Mouse (Mus musculus): ENCODE data around the gene Gm9837. TPM values are rescaled to one million over a fixed set of nuclear protein-coding genes. Genes with fewer than 3 reads are reported as not detected.

The Gm9837 gene
- total and polyA plus RNA-seq, 3 experiments: not detected

GRCm38 (mm10) chr11:53495417-53495816 lies 25.1 kb upstream of the Gm9837 start:
- no peak overlapping the region for H3K4me3 ChIP-seq (replicated peaks in 1 of 3; ENCODE audit: low read depth in 2 of 3, low read length in 2 of 3, poor library complexity in 1 of 3)
- in situ Hi-C loops (cut with MboI; ENCODE audit: low pct_ligation_motif_present, low pct_unique_long_range_greater_than_20kb, low sequenced_read_pairs): no loop called here
- dilution Hi-C loops (cut with MboI; ENCODE audit: extremely low pct_ligation_motif_present, extremely low pct_unique_long_range_greater_than_20kb, low sequenced_read_pairs): no loop called here
- peak overlapping the region; percentile 24 for H3K9ac ChIP-seq (ENCODE audit: insufficient read depth, low read depth)
- DNase-seq (ENCODE audit: extremely low read depth): peak; percentile 61
- H3K27ac ChIP-seq (ENCODE audit: insufficient read depth, low read depth): no peak overlapping the region
- H3K79me2 ChIP-seq (replicated peaks; ENCODE audit: control insufficient read depth, extremely low read depth, insufficient read depth, poor library complexity, severe bottlenecking): no peaks in the 10 kb centered on the region
- TF ChIP-seq NRF1 (IDR thresholded peaks at IDR 0.05; ENCODE audit: low read depth, low read length) (no peak), BHLHE40 (IDR thresholded peaks at IDR 0.05; ENCODE audit: low read depth, low read length) (peak; percentile 85), MXI1 (IDR thresholded peaks at IDR 0.05; ENCODE audit: low read depth, low read length) (no peak), IRF4 (IDR thresholded peaks at IDR 0.05; ENCODE audit: low read depth, low read length) (no peak; the same call in 1 of the 2 replicates), SMC3 (IDR thresholded peaks at IDR 0.05; ENCODE audit: low read depth, low read length) (no peak), ZMIZ1 (IDR thresholded peaks at IDR 0.05; ENCODE audit: low read depth, low read length) (no peak), USF1 (IDR thresholded peaks at IDR 0.05; ENCODE audit: low read depth, low read length) (no peak), CTCF (conservative IDR thresholded peaks at IDR 0.05 in 1 of 2, IDR thresholded peaks at IDR 0.05 in 1 of 2; ENCODE audit: low read depth in 2 of 2, low read length in 2 of 2) (no peak), POLR2A (IDR thresholded peaks at IDR 0.05; ENCODE audit: low read depth, low read length) (no peak), MAX (IDR thresholded peaks at IDR 0.05; ENCODE audit: low read length) (no peak), MYC (IDR thresholded peaks at IDR 0.05; ENCODE audit: low read depth, low read length) (peak; percentile 31; the same call in 1 of the 2 replicates), ZC3H11A (IDR thresholded peaks at IDR 0.05; ENCODE audit: low read depth, low read length) (no peak), EP300 (IDR thresholded peaks at IDR 0.05; ENCODE audit: low read length) (peak; percentile 73), ZKSCAN1 (IDR thresholded peaks at IDR 0.05; ENCODE audit: borderline replicate concordance, low read depth, low read length) (no peak), HCFC1 (IDR thresholded peaks at IDR 0.05; ENCODE audit: low read depth, low read length) (no peak), KAT2A (IDR thresholded peaks at IDR 0.05; ENCODE audit: insufficient replicate concordance, low read length) (no peak), MEF2A (IDR thresholded peaks at IDR 0.05; ENCODE audit: borderline replicate concordance, low read depth, low read length) (peak; percentile 53), ELF1 (IDR thresholded peaks at IDR 0.05; ENCODE audit: low read depth, low read length) (peak; percentile 48; the same call in 1 of the 2 replicates), JUND (conservative IDR thresholded peaks at IDR 0.05; ENCODE audit: low read depth, low read length) (no peak; the same call in 1 of the 2 replicates), ETS1 (conservative IDR thresholded peaks at IDR 0.05; ENCODE audit: low read depth, low read length) (peak; percentile 53), UBTF (IDR thresholded peaks at IDR 0.05; ENCODE audit: low read depth, low read length) (no peak), E2F4 (IDR thresholded peaks at IDR 0.05; ENCODE audit: insufficient replicate concordance, low read depth, low read length) (no peak), RAD21 (IDR thresholded peaks at IDR 0.05; ENCODE audit: low read depth, low read length) (no peak), SIN3A (IDR thresholded peaks at IDR 0.05; ENCODE audit: low read length) (no peak), USF2 (conservative IDR thresholded peaks at IDR 0.05; ENCODE audit: low read depth, low read length) (no peak), RCOR1 (conservative IDR thresholded peaks at IDR 0.05; ENCODE audit: low read depth, low read length) (peak; percentile 70; the same call in 1 of the 2 replicates), GABPA (IDR thresholded peaks at IDR 0.05; ENCODE audit: insufficient replicate concordance, low read depth, low read length) (no peak), CHD2 (IDR thresholded peaks at IDR 0.05; ENCODE audit: low read length) (no peak), CHD1 (IDR thresholded peaks at IDR 0.05; ENCODE audit: low read depth, low read length) (no peak), NELFE (IDR thresholded peaks at IDR 0.05; ENCODE audit: low read depth, low read length) (no peak), TCF12 (IDR thresholded peaks at IDR 0.05; ENCODE audit: low read depth, low read length) (peak; percentile 30; the same call in 1 of the 2 replicates), MAZ (IDR thresholded peaks at IDR 0.05; ENCODE audit: low read depth, low read length) (0 out of 2 replicates have a peak, but pooled peaks have one; percentile 30), TBP (conservative IDR thresholded peaks at IDR 0.05; ENCODE audit: low read depth, low read length) (0 out of 2 replicates have a peak, but pooled peaks have one; percentile 28), JUN (IDR thresholded peaks at IDR 0.05; ENCODE audit: insufficient read depth, low read depth, low read length) (no peak), MAFK (IDR thresholded peaks at IDR 0.05; ENCODE audit: insufficient replicate concordance, low read length) (0 out of 2 replicates have a peak, but pooled peaks have one; percentile 5), PAX5 (IDR thresholded peaks at IDR 0.05; ENCODE audit: low read length) (no peak), POLR2AphosphoS2 (IDR thresholded peaks at IDR 0.05; ENCODE audit: low read depth, low read length) (no peak), ZNF384 (IDR thresholded peaks at IDR 0.05; ENCODE audit: low read depth, low read length) (no peak)
- H3K4me1 ChIP-seq (ENCODE audit: control insufficient read depth in 1 of 2, insufficient read depth in 2 of 2): peaks cover 21 to 72% of the 10 kb centered on the region in 2 experiments
- no peaks in the 10 kb centered on the region for H3K36me3 ChIP-seq (replicated peaks in 1 of 2; ENCODE audit: control insufficient read depth in 1 of 2, insufficient read depth in 1 of 2, low read length in 1 of 2)
- no peaks in the 10 kb centered on the region for H3K27me3 ChIP-seq (replicated peaks)
- no peaks in the 10 kb centered on the region for H3K9me3 ChIP-seq (replicated peaks; ENCODE audit: low read length)
- peak overlapping the region; percentile 52 for H3K4me2 ChIP-seq (ENCODE audit: insufficient read depth, low read depth, poor library complexity, severe bottlenecking)

Measured in CH12.LX (cell line).